Mouse (Mus musculus) spleen, postnatal 4 days (tissue): Measurements from ENCODE around the gene Tpt1.
"Not testable (repeated sequence)": the region's sequence is repeated elsewhere in the genome, so short reads cannot be mapped to it uniquely, and the experiment has no call there.

Experiments used
- DNase-seq, 2 experiments: peaks; one replicate each; pipeline ENCODE4 v3.0.0; 2022; ENCODE audit warnings: low spot score in 2 of 2

Gene Tpt1

GRCm38 (mm10) chr14:75844867-75845697 lies at the start of gene Tpt1:
TSS of gene Tpt1 (plus strand) at chr14:75845093.
- DNase-seq, result peak; percentile 99

- DNase-seq, result no peak
These were observed 49.0 kb upstream of the Tpt1 start for GRCm38 (mm10) chr14:75795918-75796317.

GRCm38 (mm10) chr14:75797769-75798386 lies 47.0 kb upstream of the Tpt1 start:
- no peak for DNase-seq

GRCm38 (mm10) chr14:75807800-75808199 lies 37.1 kb upstream of the Tpt1 start:
- no peak for DNase-seq

GRCm38 (mm10) chr14:75809931-75810330 lies 35.0 kb upstream of the Tpt1 start:
- DNase-seq, result no peak

GRCm38 (mm10) chr14:75818528-75818927 lies 26.4 kb upstream of the Tpt1 start:
- no peak for DNase-seq

- DNase-seq, result no peak
These were observed 25.6 kb upstream of the Tpt1 start for GRCm38 (mm10) chr14:75819341-75819740.

- no peak for DNase-seq
These were observed 24.9 kb upstream of the Tpt1 start for GRCm38 (mm10) chr14:75820007-75820406.

- DNase-seq, result no peak
These were observed 18.0 kb upstream of the Tpt1 start for GRCm38 (mm10) chr14:75826851-75827410.

- DNase-seq, result no peak
These were observed 16.7 kb upstream of the Tpt1 start for GRCm38 (mm10) chr14:75828221-75828620.

- DNase-seq, result peak; percentile 80 to 94
These were observed 15.8 kb upstream of the Tpt1 start for GRCm38 (mm10) chr14:75828866-75829806.

GRCm38 (mm10) chr14:75829817-75830216 lies 15.1 kb upstream of the Tpt1 start:
- DNase-seq, result not testable (repeated sequence)

- DNase-seq, result no peak
These were observed 12.9 kb upstream of the Tpt1 start for GRCm38 (mm10) chr14:75832031-75832430.

GRCm38 (mm10) chr14:75832982-75833381 lies 11.9 kb upstream of the Tpt1 start:
- DNase-seq, result no peak

- no peak for DNase-seq
These were observed 11.2 kb upstream of the Tpt1 start for GRCm38 (mm10) chr14:75833546-75834250.

- peak in 1 of 2 experiments; percentile 31 for DNase-seq
These were observed 10.6 kb upstream of the Tpt1 start for GRCm38 (mm10) chr14:75834251-75834738.

- DNase-seq, result peak; percentile 57 to 80
These were observed 10.0 kb upstream of the Tpt1 start for GRCm38 (mm10) chr14:75834739-75835381.

- DNase-seq, result no peak
These were observed 8.3 kb upstream of the Tpt1 start for GRCm38 (mm10) chr14:75836579-75836978.

- peak; percentile 65 to 73 for DNase-seq
These were observed 7.6 kb upstream of the Tpt1 start for GRCm38 (mm10) chr14:75837048-75837916.
